Mouse (Mus musculus) kidney, embryonic 14.5 days (tissue): ENCODE data around the gene Kcnk6. TPM values are rescaled to one million over a fixed set of nuclear protein-coding genes. Genes with fewer than 3 reads are reported as not detected.
"Not testable (repeated sequence)": the region's sequence is repeated elsewhere in the genome, so short reads cannot be mapped to it uniquely, and the experiment has no call there.

ENCODE experiments used
- ATAC-seq: fragments of 200-750 bp; cut with Nextera tagmentation; 2 replicates; pipeline ENCODE4 v1.8.0; 2017; ENCODE audit warnings: moderate number of reproducible peaks, mild to moderate bottlenecking, moderate TSS enrichment, moderate library complexity; ENCODE audit not compliant: low FRiP score, low TSS enrichment
- H3K27ac ChIP-seq: fragments of 300-500 bp; sonication (generic); 2 replicates; pipeline ENCODE4 v1.5.1; 2014; ENCODE audit warnings: low read depth, mild to moderate bottlenecking, low read length, moderate library complexity, mixed read lengths
- H3K27me3 ChIP-seq: fragments of 300-500 bp; sonication (generic); 2 replicates; pipeline ENCODE4 v1.6.1; 2014; ENCODE audit warnings: mild to moderate bottlenecking, low read length; ENCODE audit not compliant: control insufficient read depth, insufficient read depth
- H3K36me3 ChIP-seq: fragments of 300-500 bp; sonication (generic); 2 replicates; pipeline ENCODE4 v1.6.1; 2014; ENCODE audit warnings: low read length, mixed read lengths; ENCODE audit not compliant: control insufficient read depth, insufficient read depth
- H3K4me1 ChIP-seq: fragments of 300-500 bp; sonication (generic); 2 replicates; pipeline ENCODE4 v1.6.1; 2014; ENCODE audit warnings: low read length, mixed read lengths; ENCODE audit not compliant: control insufficient read depth, insufficient read depth
- H3K4me2 ChIP-seq: fragments of 300-500 bp; sonication (generic); replicated peaks from 2 replicates; pipeline ENCODE4 v1.6.1; 2014; ENCODE audit warnings: low read depth, mild to moderate bottlenecking, low read length
- H3K4me3 ChIP-seq: fragments of 300-500 bp; sonication (generic); 2 replicates; pipeline ENCODE4 v1.5.1; 2014; ENCODE audit warnings: mild to moderate bottlenecking, low read length
- H3K9ac ChIP-seq: fragments of 300-500 bp; sonication (generic); 2 replicates; pipeline ENCODE4 v1.6.1; 2014; ENCODE audit warnings: low read depth, mild to moderate bottlenecking, low read length, moderate library complexity
- H3K9me3 ChIP-seq: fragments of 300-500 bp; sonication (generic); 2 replicates; pipeline ENCODE4 v1.6.1; 2016; ENCODE audit warnings: low read length; ENCODE audit not compliant: control insufficient read depth
- WGBS: fragments of 180-500 bp; shearing (Covaris S2); extraction: QIAGEN DNeasy Blood & Tissue Kit; methylation state at CpG from one replicate; pipeline ENCODE4 v1.1.7; 2014; 5-methylcytosine and 5-hydroxymethylcytosine counted together
- polyA plus RNA-seq: library from polyadenylated mRNA; unstranded; fragments of >200 nt; fragmentation: Nextera tagmentation; extraction: Ambion mirVana; gene quantifications from 2 replicates; pipeline ENCODE4 v1.2.1, GENCODE M21; 2014

Gene Kcnk6
- polyA plus RNA-seq, 1 experiment from 2014 or later, result 0.62 TPM

DNA sequence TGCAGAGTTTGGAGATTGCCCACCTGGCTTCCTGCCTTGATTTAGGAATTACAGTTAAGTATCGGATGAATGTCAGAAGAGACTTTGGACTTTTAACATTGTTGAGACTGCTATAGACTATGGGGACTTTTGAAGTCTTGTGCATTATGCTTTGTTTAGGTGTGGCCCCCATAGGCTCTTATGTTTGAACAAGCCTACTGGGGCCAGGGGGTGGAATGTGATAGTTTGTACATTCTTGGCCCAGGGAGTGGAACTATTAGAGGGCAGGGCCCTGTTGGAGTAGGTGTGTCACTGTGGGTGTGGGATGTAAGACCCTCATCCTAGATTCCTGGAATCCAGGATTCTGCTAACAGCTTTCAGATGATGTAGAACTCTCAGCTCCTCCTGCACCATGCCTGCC is 38.1 kb downstream of the Kcnk6 start:
- H3K9me3 ChIP-seq, ATAC-seq, H3K27me3 ChIP-seq, H3K4me1 ChIP-seq, H3K27ac ChIP-seq, H3K4me2 ChIP-seq, H3K9ac ChIP-seq, H3K36me3 ChIP-seq, H3K4me3 ChIP-seq: not testable (repeated sequence)
- WGBS, result 93% methylated on average over 1 of the region's 1 CpGs

GRCm38 (mm10) chr7:29181323-29181722 is 51.0 kb downstream of the Kcnk6 start:
- not testable (repeated sequence) for H3K9me3 ChIP-seq, ATAC-seq, H3K27me3 ChIP-seq, H3K4me3 ChIP-seq, H3K4me1 ChIP-seq, H3K36me3 ChIP-seq, H3K4me2 ChIP-seq, H3K27ac ChIP-seq, H3K9ac ChIP-seq
- WGBS, result 90% methylated on average over 4 of the region's 4 CpGs

DNA sequence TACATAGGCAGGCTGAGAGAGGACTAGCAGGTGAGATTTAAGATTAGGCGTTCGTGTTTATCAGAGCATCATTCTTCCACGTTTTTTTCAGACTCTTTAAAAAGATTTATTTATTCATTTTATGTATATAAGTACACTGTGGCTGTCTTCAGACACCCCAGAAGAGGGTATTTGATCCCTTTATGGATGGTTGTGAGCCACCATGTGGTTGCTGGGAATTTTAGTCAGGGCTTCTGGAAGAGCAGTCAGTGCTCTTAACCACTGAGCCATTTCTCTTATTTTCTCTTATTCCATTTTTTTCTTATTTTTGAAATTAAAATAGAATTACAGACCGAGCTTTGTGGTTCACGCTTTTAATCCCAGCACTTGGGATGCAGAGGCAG is 51.5 kb downstream of the Kcnk6 start:
- Histone ChIP-seq H3K4me1 (peaks cover 10% of the 10 kb centered on the region), H3K4me3 (peak overlapping the region; percentile 86), H3K9ac (no peak overlapping the region), H3K36me3 (peaks cover 14% of the 10 kb centered on the region), H3K27ac (no peak overlapping the region; the same call in 1 of the 2 replicates), H3K4me2 (peak overlapping the region; percentile 41), H3K27me3 (no peaks in the 10 kb centered on the region), H3K9me3 (no peaks in the 10 kb centered on the region)
- 40% methylated on average over 5 of the region's 5 CpGs for WGBS
- ATAC-seq, result no peak

GRCm38 (mm10) chr7:29180077-29180853 is 52.0 kb downstream of the Kcnk6 start, which contains the start of gene Psmd8:
Gene Psmd8 (minus strand): TSS chr7:29180701.
- WGBS, result under 1% methylated on average over 62 of the region's 62 CpGs
- peak; percentile 96 for ATAC-seq

GRCm38 (mm10) chr7:29179323-29179722 is 53.0 kb downstream of the Kcnk6 start:
- no peak for ATAC-seq
- Histone ChIP-seq H3K9ac (peak overlapping the region; percentile 84; the same call in 1 of the 2 replicates), H3K4me2 (peak overlapping the region; percentile 75), H3K36me3 (peaks cover 29% of the 10 kb centered on the region), H3K4me1 (peaks cover 10% of the 10 kb centered on the region), H3K9me3 (no peaks in the 10 kb centered on the region), H3K27ac (no peak overlapping the region), H3K4me3 (peak overlapping the region; percentile 86), H3K27me3 (0 out of 2 replicates have a peak, but pooled peaks cover 4% of the 10 kb centered on the region)
- WGBS, result 46% methylated on average over 7 of the region's 7 CpGs

More at GRCm38 (mm10) chr7:29180077-29180853, 52.0 kb downstream of the Kcnk6 start, which contains the start of gene Psmd8:
- H3K4me2 ChIP-seq, result peak within 1 kb of the TSS; percentile 75
- peak within 1 kb of the TSS; percentile 37; the same call in 1 of the 2 replicates for H3K27ac ChIP-seq
- H3K9me3 ChIP-seq, result no peaks in the 10 kb centered on the region
- peaks cover 20% of the 10 kb centered on the region for H3K36me3 ChIP-seq
- H3K9ac ChIP-seq, result peak within 1 kb of the TSS; percentile 84
- peak within 1 kb of the TSS; percentile 86 for H3K4me3 ChIP-seq
- H3K27me3 ChIP-seq, result no peaks in the 10 kb centered on the region
- peaks cover 10% of the 10 kb centered on the region for H3K4me1 ChIP-seq

DNA sequence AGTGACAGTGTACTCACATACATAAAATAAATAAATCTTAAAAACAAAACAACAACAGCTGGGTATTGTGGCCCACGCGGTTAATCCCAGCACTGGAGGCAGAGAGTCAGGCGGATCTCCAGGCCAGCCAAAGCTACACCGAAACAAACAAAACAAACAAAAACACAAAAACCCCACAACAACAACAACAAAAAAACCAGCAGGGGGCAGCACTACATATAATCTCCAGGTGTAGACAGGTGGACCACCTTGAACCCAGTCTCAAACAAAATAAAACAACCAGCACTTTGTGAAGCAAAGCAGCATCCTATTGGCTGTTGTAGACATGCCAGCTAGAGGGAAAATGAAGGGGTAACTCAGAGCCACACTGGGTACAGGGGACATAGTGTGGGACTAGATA is 54.2 kb downstream of the Kcnk6 start:
- Histone ChIP-seq H3K9ac (no peak overlapping the region), H3K4me2 (no peak overlapping the region), H3K4me3 (no peak overlapping the region), H3K4me1 (peaks cover 10% of the 10 kb centered on the region), H3K36me3 (peaks cover 39% of the 10 kb centered on the region), H3K27ac (no peak overlapping the region), H3K9me3 (no peaks in the 10 kb centered on the region), H3K27me3 (peaks cover 14% of the 10 kb centered on the region)
- ATAC-seq, result no peak
- WGBS, result 88% methylated on average over 4 of the region's 4 CpGs

- H3K9me3 ChIP-seq, result no peaks in the 10 kb centered on the region
- no peak overlapping the region for H3K4me3 ChIP-seq
- WGBS, result 48% methylated on average over 32 of the region's 32 CpGs
- ATAC-seq, result no peak
- no peak overlapping the region for H3K4me2 ChIP-seq
- H3K36me3 ChIP-seq, result peaks cover 39% of the 10 kb centered on the region
- H3K27ac ChIP-seq, result no peak overlapping the region
- peaks cover 28% of the 10 kb centered on the region for H3K4me1 ChIP-seq
- peaks cover 32% of the 10 kb centered on the region for H3K27me3 ChIP-seq
- no peak overlapping the region for H3K9ac ChIP-seq
These were observed 59.8 kb downstream of the Kcnk6 start for GRCm38 (mm10) chr7:29172390-29173016.
